Mouse (Mus musculus) NIH3T3 (cell line): ENCODE results near the gene Miox.

Experiments
- DNase-seq: peaks from one replicate; pipeline ENCODE4 v3.0.0-alpha.2; 2012; ENCODE audit warnings: low read depth

The Miox gene

DNA sequence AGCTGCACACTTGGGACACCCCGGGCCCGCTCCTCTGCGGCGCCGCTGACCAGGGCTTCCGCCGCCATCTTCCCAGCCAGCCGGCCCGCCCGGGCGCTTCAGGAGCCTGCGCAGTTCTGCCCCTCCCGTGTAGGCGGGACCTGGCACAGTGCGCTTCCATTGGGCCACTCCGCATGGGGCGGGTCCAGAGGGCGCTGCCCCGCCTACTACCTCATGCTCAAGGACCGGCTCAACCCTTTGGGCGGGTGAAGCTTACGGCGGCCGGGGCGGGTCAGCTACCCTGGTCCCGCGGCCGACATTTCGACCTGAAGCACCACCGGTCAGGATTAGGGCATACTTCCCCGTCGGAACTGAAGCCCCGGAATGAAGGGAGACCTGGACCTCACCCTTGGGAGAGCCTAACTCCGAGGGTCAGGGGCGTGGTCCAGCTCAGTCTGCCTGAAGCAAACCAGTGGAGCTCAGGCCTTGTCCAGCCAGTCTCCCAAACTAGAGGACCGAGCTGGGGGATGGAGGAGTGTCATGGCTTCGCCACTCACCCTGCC lies 18.9 kb upstream of the Miox start, which contains the start of gene Sbf1:
Sbf1 (minus strand) TSS at position 122 of the 542 bp plus-strand sequence.
- DNase-seq: peak; percentile 99

DNA sequence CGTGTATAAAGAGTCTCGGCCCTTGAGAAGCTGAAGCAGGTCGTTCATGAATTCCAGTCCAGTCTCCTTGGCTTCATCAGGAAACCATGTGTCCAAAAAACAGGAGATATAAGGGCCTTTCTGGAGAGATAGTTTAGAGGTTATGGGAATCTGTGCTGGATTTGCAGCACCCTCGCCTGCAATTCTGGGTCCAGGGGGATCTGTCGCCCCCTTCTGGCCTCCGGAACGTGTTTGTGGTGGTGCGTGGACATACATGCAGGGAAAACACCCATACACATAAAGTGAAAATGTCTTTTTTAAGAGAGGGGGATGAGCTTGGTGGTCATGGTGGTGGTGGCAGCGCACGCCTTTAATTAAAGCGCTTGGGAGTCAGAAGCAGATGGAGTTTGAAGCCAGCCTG lies 18.1 kb upstream of the Miox start:
- DNase-seq: peak; percentile 66

DNA sequence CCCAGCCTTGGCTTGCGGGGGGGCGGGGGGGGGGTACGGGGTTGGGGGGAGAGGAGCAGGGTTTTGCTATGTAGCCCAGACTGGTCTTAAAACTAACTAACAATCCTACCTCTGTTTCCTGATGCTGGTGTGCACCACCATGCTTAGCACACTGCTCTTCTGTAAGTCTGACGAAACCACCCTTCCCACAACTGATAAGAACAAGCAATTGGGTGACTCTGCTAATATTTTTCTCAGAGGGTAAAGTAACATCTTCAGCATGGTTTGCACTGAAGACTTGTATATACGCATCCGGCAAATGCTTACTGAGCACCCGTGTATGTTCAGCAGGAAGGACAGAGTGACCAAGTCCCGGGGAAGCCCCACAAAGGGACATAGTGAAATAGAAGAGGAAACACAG lies 12.9 kb upstream of the Miox start:
- DNase-seq: no peak

DNA sequence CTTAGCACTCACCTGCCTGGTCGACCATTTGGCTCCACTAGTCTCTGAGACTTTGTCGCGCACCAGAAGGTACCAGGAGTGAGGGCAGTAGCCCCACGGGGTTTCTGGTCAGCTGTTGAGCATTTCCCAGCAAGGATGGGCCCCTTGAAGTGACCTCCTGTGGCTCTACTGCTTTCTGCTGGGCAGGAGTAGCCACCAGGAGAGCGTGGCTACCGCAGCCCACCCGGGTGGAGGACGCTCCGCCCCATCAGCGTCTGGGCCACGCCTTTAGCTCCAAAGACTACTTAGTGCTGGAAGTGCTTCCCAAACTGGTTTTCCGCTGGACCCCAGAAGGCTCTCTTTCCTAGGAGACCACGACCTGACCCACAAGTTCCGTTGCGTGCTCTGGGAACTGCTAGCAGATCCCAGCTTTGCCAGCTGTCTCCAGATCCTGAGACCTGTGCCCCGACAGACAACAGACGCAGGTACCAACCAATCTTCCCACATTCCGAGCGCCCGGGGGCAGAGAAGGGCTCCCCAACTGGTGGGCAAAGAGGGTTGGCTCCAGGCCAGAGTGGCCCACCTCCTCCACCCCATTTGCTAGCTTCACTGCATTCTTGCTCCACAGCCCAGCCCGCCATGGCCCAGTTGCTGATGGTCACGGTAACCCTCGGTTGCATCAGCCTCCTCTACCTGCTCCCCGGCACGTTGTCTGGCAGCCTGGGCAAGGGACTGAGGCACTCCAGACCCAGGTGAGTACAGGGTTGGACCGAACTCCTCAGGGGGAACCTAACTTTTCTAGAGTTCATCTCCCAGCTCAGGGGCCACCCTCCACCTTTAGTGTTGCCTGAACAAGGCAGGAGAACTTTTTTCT lies 11.3 kb upstream of the Miox start, which contains the start of gene Adm2:
Adm2 (plus strand) TSS at position 51 of the 853 bp plus-strand sequence.
- DNase-seq: no peak

DNA sequence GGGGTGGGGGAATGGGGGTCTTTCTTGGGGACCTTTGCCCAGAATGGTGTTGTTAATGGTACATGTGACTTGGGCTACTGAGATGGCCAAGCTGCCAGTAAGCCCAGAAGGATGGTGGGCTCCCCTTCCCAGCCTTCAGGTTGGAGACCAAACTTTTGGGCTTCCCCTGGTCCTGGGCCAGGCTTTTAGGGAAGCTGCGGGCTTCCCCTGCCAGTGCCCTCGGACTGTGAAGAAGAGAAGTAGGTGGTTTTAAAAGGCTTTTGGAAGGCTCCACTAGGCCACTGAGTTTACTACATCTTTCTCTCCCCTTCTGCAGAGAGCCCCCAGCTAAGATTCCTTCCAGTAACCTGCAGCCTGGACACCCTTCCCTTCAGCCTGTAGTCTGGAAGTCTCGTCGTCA lies 10.5 kb upstream of the Miox start:
- no peak for DNase-seq

DNA sequence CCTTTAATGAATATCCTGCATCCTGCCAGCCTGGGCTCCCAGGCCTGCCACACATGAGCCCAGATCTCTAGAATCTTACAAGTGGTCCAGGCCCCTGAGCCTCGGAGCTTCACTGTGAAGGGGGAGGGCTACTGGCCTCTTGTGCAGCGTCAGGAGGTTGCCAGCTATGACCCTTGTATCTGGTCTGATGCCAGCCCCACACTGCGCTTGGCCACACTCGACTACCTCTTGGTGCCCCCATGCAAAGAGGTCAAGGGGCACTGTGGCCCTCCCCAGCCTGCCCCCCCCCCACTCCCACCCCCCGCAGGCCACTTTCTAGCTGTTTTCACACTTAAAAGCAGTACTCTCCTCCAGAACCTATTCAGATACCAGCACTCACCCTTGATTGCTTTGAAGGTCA lies 7.8 kb upstream of the Miox start:
- DNase-seq: no peak

DNA sequence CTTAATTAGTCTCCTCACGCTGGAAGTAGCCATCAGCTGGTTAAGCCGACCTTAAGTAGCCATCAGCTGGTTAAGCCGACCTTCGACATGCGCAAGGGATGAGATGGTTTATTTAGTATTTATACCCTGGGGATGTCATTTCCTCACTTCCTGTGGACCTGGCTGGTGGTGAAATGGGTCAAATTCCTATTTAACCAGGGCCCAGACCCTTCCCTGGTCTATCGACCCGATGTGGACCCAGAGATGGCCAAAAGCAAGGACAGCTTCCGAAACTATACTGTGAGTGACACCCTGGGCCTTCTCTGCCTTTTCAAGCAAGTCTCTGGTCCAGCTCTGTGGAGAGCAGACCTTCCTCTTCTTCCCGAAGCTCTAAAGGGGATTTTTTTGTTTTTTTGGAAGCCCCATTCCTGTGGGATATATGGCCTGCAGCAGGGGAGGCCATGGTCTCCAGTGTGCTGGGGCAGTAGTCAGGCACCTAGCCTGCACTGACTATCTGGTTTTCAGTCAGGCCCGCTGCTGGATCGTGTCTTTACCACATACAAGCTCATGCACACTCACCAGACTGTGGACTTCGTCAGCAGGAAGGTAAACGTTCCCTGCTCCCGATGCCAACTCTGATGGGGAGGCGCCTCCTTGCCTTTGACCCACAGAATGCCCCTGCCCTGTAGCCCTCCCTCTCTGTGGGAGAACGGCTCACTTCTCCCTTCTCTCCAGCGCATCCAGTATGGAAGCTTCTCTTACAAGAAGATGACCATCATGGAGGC lies 758 bp downstream of the Miox start:
- no peak for DNase-seq

DNA sequence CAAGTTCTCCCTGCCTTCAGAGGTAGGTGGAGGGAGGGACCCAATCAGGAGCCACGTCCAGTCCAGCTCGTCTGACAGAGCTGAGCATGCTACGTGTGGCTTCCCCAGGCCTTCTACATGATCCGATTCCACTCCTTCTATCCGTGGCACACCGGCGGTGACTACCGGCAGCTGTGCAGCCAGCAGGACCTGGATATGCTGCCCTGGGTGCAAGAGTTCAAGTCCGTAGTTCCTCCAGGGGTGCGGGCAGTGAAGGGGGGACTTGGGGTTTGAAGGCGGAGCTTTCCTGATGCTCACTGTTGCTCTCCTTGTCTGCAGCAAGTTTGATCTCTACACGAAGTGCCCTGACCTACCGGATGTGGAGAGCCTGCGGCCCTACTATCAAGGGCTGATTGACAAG lies 2.2 kb downstream of the Miox start:
- no peak for DNase-seq

DNA sequence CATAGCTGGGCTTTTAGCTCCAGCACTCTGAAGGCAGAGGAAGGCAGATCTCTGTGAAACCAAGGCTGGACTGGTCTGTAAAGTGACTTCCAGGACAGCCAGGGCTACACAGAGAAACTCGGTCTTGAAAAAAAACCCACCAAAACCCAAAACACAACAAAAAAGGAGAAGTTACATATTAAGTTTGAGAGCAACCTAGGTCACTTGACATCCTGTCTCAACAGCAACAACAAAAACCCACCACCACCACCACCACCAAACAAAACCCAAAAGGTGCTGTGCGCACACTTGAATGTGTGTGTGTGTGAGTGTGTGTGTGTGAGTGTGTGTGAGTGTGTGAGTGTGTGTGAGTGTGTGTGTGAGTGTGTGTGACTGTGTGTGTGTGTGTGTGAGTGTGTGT lies 5.5 kb downstream of the Miox start:
- DNase-seq: no peak

DNA sequence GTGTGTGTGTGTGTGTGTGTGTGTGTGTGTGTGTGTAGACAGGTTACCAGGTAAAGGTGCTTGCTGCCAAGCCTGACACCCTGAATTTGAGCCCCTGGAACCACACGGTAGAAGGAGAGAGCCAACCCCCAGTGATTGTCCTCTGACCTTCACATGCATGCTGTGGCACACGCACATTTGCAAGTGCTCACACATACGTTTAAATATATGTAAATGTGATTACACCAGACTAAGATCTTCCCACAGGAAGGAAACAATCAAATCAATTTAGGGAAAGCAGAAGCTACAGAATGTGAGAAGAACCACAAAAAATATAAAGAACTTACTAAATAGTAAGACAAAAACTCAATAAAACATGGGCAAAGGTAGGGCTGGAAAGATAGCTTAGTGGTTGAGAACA lies 5.9 kb downstream of the Miox start:
- no peak for DNase-seq

DNA sequence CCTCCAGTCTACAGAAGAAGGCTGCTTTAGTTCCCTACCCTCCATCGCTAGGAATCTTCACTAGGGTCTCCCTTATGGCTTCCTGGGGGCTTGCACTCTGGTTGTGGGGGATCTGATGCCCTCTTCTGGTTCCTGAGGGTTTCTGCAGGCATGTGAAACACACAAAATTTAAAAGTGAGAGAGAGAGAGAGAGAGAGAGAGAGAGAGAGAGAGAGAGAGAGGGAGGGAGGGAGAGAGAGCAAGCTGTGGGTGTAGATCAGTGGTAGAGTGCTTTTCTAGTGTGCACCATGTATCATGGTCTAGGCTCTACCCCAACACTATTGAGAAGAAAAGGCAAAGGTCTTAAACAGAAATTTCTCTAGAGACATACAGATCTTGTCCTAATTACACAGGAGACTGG lies 7.5 kb downstream of the Miox start:
- no peak for DNase-seq

DNA sequence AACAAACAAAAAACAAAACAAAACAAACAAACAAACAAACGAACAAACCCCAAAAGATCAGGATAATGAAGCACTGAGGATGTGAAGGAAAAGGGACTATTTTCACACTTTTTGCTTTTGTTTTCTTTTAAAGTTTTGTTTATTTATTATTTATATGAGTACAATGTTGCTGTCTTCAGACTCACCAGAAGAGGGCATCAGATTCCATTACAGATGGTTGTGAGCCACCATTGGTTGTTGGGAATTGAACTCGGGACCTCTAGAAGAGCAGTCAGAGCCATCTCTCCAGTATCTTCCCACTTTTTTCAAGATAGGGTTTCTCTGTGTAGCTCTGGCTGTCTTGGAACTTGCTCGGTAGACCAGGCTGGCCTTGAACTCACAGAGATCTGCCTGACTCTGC lies 9.1 kb downstream of the Miox start:
- DNase-seq: no peak

DNA sequence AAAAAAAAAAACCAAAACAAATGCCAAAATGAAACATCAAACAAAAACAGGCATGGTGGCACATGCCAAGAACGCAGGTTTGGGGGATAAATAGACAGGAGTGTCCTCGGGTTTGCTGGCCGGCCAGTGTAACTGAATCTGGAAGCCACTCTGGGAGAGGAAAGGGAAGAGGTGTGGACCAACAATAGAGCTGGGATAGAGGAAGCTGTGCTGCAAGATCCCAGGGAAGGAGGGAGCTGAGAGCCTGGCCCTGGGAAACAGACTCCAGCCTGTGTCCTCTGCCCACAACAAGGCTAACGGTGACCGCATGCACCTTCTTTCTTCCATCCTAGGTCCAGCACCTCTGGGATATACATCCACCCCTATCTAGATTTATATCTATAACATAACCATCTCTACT lies 16.2 kb downstream of the Miox start:
- no peak for DNase-seq

DNA sequence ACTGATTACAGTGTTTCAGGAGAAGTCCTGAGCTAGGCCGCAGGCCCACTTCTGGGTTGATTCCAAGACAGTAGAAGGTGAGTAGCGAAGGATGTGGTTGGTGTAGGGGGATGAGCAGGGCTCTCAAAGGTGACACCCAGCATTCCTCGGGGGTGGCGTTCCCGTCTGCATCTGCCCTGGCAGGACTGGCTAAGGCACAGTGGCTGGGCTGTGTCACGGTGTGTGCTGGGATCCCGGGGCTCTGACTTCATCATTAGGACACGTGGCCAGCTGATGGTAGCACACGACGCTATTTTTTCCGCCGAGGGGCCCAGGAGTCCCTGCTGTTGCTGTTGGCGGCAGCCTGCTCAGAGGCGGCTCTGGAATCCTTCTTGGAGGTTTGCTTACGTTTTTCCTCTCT lies 17.1 kb downstream of the Miox start:
- DNase-seq: no peak

DNA sequence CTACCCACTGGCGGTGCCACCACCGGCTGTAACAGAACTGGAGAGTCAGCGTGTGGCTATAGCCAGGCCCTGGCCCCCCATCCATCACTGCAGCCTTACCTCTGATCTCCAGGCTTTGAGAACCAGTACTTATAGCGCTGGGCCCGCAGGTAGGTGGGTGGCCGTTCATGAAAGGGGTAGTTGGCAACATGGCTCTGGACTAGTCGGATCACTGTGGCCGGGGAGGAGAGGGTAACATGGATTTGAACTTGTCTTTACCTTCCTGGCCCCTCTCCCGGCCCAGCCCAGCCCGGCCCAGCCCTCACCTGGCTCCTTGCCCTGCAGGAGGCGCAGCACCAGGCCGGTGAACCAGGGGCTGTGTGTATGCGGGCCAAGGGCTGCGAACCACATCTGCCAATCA lies 17.9 kb downstream of the Miox start:
- DNase-seq: no peak

DNA sequence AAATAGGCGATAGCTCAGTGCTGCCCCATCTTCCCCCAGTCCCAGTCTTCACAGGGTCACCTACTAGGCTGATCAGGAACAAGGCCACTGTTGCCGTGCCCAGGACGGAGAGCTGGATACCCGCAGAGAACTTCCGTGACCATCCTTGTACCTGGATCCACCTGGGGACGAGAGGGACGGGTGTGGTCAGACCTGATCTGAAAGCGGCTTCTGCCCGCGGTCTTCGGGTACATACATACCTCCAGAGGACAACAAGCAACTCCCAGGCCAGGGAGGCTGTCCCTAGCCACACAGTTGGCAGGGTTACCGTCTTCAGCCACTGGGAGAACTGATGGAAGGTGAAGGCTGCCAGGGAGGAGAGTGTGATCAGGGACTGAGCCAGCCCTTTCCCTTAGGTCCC lies 18.6 kb downstream of the Miox start:
- no peak for DNase-seq

DNA sequence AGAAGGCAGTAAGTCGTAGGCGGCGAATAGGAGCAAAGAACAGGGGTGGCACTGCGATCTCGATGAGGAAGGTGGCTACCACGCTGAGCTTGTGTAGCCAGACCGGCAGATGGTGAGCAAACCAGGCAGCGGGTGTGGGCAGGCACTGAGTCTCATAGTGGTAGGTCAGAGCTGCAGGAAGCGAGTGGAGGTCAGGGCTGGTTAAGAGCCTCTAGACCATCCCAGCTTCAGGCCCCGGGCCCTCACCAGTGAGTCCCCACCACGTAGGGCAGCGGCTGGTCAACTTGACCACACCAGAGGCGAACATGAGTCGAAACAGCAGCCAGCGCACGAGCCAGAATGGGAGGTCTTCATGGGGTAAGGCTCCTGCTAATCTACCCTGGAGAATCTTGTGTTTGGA lies 19.6 kb downstream of the Miox start:
- DNase-seq: no peak

DNA sequence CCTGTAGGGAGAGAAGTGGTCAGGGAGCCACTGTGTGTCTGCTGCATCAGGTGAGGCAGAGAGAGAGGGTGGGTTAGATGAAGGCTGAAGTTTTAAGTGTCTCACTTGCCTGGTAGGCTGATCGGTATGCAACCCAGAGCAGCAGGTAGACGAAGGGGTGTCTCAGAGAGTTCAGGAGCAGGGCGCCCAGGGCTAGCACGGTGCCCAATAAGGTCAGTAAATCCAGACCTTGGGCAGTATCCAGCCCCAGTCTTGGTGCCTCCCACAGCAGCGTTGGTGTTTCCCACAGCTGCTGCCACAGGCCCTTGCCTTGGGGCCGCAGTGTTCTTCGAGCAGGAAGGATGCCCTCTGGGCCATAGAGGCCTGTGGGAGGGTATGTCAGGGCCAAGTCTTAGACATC lies 20.3 kb downstream of the Miox start:
- DNase-seq: peak; percentile 14

DNA sequence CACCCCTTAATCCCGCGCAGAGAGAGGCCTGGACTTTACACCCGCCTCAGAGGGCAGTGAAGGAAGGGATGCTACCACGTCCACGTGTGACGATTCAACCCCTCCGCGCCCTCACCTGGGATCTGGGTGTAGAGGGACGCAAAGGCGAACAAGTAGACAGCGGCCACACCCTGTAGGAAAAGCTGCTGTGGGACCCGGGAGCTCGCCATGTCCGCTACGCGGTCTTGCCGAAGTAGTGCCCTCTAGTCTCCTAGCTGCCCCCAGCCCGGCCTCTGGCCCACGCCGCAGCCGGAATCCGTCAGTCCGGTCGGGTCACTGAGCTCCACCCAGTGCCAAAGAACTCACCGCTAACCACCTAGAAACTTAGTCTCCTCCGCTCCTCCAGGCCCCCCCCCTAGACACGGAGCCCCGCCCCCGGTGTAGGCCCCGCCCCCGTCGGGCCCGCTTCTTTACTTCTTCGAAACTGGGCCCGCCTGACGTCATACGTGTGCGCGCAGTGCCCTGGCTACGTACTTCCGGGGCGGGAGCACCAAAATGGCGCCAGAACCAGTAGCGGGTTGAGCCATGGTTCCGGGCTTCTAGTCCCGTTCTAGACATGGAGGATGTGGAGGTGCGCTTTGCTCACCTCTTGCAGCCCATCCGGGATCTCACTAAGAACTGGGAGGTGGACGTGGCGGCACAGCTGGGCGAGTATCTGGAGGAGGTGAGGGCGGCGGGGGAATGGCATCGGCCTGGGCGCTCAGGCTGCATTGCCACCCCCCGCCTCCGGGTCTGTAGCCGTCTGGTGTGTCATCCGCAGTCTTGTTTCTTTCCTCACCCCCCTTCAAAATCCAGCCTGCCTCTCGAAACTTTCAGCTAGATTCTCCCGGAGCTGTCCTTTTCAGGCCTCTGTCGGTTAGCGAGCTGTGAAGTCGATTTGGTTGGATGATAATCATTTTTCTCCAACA lies 21.3 kb downstream of the Miox start, which contains the start of the genes Lmf2 and Ncaph2:
Lmf2 (minus strand) TSS at position 419 of the 947 bp plus-strand sequence.
Ncaph2 (plus strand) TSS at position 479 of the 947 bp plus-strand sequence.
- DNase-seq: peak; percentile 98

DNA sequence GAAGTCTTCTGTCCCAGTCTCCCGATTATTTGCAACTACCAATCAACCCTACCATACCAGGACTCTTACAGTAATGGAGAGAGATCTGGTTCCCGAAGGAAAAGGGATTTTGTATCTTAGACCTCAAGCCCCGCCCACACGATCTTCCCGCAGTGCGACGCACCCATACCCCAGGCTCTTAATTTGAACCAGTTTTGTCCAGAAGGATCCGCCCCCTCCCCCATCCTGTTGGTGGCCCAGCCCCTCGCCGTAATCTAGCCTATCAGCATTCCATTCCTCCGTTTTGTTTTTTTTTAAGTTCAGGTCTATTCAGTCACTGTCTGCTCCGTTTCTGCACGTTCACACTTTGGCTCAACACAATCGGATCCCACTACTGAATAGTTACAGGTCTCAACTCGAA lies 22.2 kb downstream of the Miox start:
- DNase-seq: peak; percentile 98

DNA sequence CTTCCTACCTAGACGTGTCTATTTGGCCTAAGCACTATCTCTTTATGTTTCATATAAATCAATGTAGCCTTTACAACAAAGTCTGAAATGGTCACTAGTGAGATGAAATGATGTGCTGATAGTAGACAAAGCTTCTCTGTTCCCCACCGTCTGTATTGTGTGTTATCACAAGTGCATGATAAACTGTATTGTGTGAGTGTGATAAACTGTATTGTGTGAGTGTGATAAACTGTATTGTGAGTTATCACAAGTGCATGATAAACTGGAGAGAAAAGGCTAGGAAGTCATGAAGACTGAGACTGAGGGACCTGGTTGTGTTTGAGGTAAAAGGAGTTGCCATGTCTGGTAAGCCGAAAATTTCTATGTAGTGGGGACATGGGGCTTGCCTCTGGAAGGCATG lies 24.6 kb downstream of the Miox start:
- DNase-seq: no peak

DNA sequence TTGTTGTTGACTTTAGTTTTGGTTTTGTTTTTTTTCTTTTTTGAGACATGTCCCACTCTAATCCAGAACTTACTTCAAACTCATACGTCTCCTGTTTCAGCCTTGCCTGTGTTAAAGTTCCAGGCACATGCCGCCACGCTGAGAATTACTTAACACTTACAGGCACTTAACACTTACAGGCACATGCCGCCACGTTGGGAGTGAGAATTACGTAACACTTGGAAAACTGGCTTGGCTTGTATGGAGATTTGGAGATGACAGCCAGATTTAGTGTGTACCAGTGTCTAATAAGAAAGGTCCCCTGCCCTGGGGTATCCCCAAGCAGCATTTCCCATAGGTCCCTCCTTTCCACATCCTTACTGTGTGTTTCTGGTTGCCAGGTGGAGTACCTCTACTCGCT lies 28.9 kb downstream of the Miox start:
- DNase-seq: no peak
